Mouse (Mus musculus): Measurements from ENCODE around the gene Gpr176.
A peak's percentile ranks its signal among the peaks of the same experiment; 100 is the strongest.

DNA sequence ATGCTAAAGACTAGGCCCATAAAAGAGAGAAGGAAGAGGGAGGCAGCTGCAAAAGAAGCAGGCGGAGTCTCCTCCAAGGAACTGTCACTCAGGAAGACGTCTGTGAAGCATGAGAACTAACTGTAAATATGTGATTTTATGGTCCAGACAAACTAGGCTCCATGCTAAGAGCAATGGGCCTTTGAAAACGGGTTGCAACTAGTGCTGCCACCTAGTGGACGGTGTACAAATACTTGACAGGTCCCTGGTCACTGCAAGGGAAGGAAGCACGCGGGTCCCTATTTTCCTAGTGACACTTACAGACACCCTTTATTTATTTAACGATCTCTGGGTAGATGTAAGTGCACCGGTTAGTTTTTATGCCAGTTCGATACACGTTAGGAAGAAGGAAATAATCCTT lies 127.3 kb downstream of the Gpr176 start:
- TF ChIP-seq CTCF (IDR thresholded peaks at IDR 0.05; ENCODE audit: low read depth, low read length): peak; percentile 75
- TF ChIP-seq POLR2A (IDR thresholded peaks at IDR 0.05; ENCODE audit: extremely low read depth, insufficient read depth, low read length): no peak

All from liver, adult 2 months (tissue).